Mouse (Mus musculus) lung, adult 2 months (tissue): ENCODE data around the gene Leng1. TPM values are rescaled to one million over a fixed set of nuclear protein-coding genes. Genes with fewer than 3 reads are reported as not detected.
"Not testable (repeated sequence)": the region's sequence is repeated elsewhere in the genome, so short reads cannot be mapped to it uniquely, and the experiment has no call there.

Experiments used
- DNase-seq: peaks from one replicate; pipeline ENCODE4 v3.0.0; 2022
- H3K4me1 ChIP-seq: fragments of 200-500 bp; 2 replicates; pipeline ENCODE4 v1.6.1; 2011; ENCODE audit warnings: low read length; ENCODE audit not compliant: control insufficient read depth, insufficient read depth
- H3K4me3 ChIP-seq: fragments of 200-500 bp; replicated peaks from 2 replicates; pipeline ENCODE3; 2011; ENCODE audit warnings: low read depth, mild to moderate bottlenecking, control low read depth, low read length; ENCODE audit errors: extremely low read depth
- CTCF ChIP-seq: fragments of 200-500 bp; IDR thresholded peaks from 2 replicates; pipeline ENCODE4 v1.5.1; 2011; ENCODE audit warnings: mild to moderate bottlenecking, low read length, control low read depth; ENCODE audit not compliant: insufficient read depth
- POLR2A ChIP-seq: fragments of 200-500 bp; IDR thresholded peaks from 2 replicates; pipeline ENCODE4 v1.6.1; 2011; ENCODE audit warnings: low read depth, mild to moderate bottlenecking, control low read depth, low read length, borderline replicate concordance; ENCODE audit errors: extremely low read depth
- WGBS: fragments of 180-500 bp; shearing (Covaris S2); methylation state at CpG from one replicate; pipeline ENCODE4 v1.1.7; 2018; 5-methylcytosine and 5-hydroxymethylcytosine counted together
- polyA plus RNA-seq: library from polyadenylated mRNA; depleted of rRNA; stranded (reverse); fragments of >200 nt; gene quantifications from 2 replicates; pipeline ENCODE4 v1.2.3, GENCODE M21; 2012

Leng1 gene
- polyA plus RNA-seq, 1 experiment: 3.8 TPM

GRCm38 (mm10) chr7:3704475-3704874 lies 38.8 kb upstream of the Leng1 start:
- under 1% methylated on average over 20 of the region's 20 CpGs for WGBS

GRCm38 (mm10) chr7:3703879-3704441 lies 38.3 kb upstream of the Leng1 start, which contains the start of gene Rps9:
Rps9 (plus strand) TSS chr7:3703993.
- H3K4me1 ChIP-seq: peaks cover 16% of the 10 kb centered on the region
- TF ChIP-seq CTCF: peak; percentile 24; the same call in 1 of the 2 replicates
- peak; percentile 99 for TF ChIP-seq POLR2A
- under 1% methylated on average over 42 of the region's 42 CpGs for WGBS
- peak within 1 kb of the TSS; percentile 87 for H3K4me3 ChIP-seq
- DNase-seq: peak; percentile 92

More at GRCm38 (mm10) chr7:3704475-3704874, 38.8 kb upstream of the Leng1 start:
- DNase-seq: no peak
- peak overlapping the region; percentile 87 for H3K4me3 ChIP-seq
- TF ChIP-seq POLR2A (no peak), CTCF (no peak)
- peaks cover 16% of the 10 kb centered on the region for H3K4me1 ChIP-seq

DNA sequence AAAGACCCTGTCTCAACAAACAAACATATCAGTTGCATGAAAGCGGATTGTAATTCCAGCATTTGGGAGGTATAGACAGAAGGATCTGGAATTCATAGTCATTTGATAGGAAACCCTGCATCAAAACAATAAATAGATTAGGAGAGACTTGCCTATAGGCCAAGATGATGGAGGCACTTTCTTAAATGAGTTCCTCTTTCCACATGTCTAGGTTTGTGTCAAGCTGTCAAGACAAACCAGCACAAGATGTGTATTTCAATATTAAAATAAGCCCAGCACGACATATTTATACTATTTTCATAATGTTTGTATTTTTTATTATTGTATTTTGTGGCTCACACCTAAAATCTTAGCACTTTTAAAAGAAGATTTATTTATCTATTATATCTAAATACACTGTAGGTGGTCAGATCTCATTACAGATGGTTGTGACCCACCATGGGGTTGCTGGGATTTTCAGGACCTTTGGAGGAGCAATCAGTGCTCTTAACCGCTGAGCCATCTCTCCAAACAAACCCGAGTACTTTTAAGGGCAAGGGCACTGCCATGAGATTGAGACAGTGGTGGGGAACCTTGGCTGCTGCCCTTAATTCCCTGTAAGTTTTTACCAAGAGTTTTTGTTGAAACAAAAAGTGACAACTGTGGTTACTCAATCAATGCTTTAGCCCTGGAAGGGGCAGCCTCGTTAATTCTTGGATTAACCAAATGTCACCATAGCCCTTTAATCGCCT lies 37.7 kb upstream of the Leng1 start:
- Histone ChIP-seq H3K4me1 (peaks cover 16% of the 10 kb centered on the region), H3K4me3 (peak overlapping the region; percentile 87)
- no peak for DNase-seq
- WGBS: 21% methylated on average over 6 of the region's 6 CpGs
- TF ChIP-seq CTCF: no peak
- no peak for TF ChIP-seq POLR2A

DNA sequence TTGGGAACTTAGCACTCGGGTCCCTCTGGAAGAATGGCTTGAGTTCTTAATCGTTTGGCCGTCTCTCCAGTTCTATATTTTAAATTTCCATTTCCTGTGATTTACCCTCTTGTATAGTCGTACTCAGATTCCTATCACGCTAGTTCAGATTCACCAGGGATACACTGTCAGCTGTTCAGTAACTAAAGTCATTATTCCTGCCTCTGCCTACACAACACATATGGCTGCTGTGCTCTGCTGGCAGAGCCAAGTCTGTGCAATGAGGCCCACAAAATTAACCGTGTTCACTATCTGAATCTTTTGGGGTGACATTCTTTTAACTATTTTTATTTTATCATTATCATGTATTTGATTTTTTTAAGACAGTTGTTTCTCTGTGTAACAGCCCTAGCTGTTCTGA lies 32.8 kb upstream of the Leng1 start:
- DNase-seq: no peak
- 90% methylated on average over 6 of the region's 6 CpGs for WGBS
- H3K4me3 ChIP-seq: no peak overlapping the region
- no peak for TF ChIP-seq CTCF
- TF ChIP-seq POLR2A: no peak
- no peaks in the 10 kb centered on the region for H3K4me1 ChIP-seq

DNA sequence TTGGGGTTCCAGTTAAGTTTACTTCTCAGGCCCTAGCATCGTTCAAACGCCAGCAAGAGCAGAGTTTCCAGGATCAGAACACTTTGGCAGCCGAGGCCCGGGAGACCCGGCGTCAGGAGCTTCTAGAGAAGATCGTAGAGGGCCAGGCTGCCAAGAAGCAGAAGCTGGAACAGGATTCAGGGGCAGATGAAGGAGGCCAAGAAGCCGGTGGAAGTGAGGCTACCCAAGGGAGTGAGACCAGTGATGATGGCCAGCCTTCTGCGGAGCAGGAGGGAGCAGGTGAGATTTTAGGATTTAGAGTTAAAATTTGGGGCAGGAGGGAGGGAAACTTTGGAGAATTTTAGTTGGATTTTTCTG lies 29.3 kb upstream of the Leng1 start:
- H3K4me3 ChIP-seq: peak overlapping the region; percentile 60
- not testable (repeated sequence) for DNase-seq, H3K4me1 ChIP-seq
- 5% methylated on average over 9 of the region's 9 CpGs for WGBS

GRCm38 (mm10) chr7:3694076-3694948 lies 28.7 kb upstream of the Leng1 start:
- Histone ChIP-seq H3K4me3 (peak overlapping the region; percentile 60), H3K4me1 (no peaks in the 10 kb centered on the region)
- TF ChIP-seq CTCF (no peak), POLR2A (no peak)
- DNase-seq: peak; percentile 58
- WGBS: 1% methylated on average over 48 of the region's 55 CpGs

GRCm38 (mm10) chr7:3693809-3694075 lies 28.1 kb upstream of the Leng1 start:
- whole genome bisulfite sequencing: 0% methylated on average over 18 of the region's 18 CpGs
- TF ChIP-seq POLR2A (no peak), CTCF (no peak)
- H3K4me1 ChIP-seq: no peaks in the 10 kb centered on the region
- H3K4me3 ChIP-seq: peak overlapping the region; percentile 59
- no peak for DNase-seq

- peak; percentile 95 for DNase-seq
- under 1% methylated on average over 55 of the region's 55 CpGs for WGBS
- Histone ChIP-seq H3K4me3 (peak within 1 kb of the TSS; percentile 59), H3K4me1 (no peaks in the 10 kb centered on the region)
- TF ChIP-seq POLR2A: peak; percentile 96; the same call in 1 of the 2 replicates
- TF ChIP-seq CTCF: no peak
These were observed 27.6 kb upstream of the Leng1 start, which contains the start of gene Mboat7 for GRCm38 (mm10) chr7:3692987-3693808. Mboat7 (minus strand) TSS chr7:3693523.

DNA sequence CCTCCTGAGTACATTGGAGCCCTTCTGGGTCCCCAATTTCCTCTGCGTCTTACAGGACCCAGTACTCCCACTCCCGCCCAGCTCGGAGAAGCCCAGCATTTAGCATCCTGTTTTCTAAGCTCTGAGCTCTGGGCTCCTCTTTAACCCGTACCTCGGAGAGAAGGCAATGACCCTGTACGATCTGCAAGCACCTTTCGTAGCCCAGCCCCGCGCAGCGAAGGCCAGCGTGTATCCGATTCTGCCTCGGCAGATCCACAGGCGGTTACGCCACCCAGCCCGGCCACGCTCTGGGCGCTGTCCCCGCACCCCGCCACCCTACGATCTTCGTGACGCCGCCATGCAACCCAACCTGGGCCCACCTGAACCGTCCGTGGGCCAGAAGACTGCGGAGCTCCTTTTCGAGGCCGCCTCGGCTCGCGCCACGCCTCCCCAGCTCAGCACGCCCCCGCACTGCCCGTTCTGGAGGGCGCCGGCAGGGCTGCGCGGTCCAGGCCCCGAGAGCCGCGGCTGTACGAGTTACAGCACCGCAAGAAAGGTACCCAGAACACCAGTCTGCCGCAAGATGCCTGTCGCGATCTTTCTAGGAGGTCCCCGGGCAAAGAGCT lies 26.8 kb upstream of the Leng1 start, which contains the start of gene Tsen34:
Gene Tsen34 (plus strand): TSS at position 482 of the 605 bp plus-strand sequence.
- DNase-seq: no peak
- Histone ChIP-seq H3K4me3 (peak within 1 kb of the TSS; percentile 59), H3K4me1 (no peaks in the 10 kb centered on the region)
- no peak for TF ChIP-seq POLR2A
- TF ChIP-seq CTCF: no peak
- under 1% methylated on average over 49 of the region's 49 CpGs for WGBS

DNA sequence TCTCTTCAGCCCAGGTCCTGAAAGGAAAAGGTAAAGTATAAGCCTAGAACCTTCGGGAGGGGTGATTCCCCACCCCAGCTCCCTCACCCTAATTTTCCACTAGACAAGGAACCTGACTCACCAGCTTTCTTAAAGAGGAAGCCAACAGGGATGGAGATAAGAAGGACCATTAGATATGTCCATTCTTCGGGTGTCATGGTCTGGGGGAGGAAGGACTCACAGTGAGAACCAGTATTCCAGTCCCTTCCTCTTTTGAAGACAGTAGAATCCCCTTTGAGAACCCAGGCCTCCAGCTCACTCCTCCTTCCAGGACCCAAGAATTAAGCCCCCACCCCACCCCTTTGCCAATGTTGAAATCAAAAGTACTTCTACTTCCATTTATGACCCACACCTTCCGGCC lies 26.3 kb upstream of the Leng1 start:
- no peaks in the 10 kb centered on the region for H3K4me1 ChIP-seq
- H3K4me3 ChIP-seq: peak overlapping the region; percentile 59
- no peak for TF ChIP-seq POLR2A
- TF ChIP-seq CTCF: no peak
- DNase-seq: no peak
- WGBS: 31% methylated on average over 3 of the region's 3 CpGs
